Mouse (Mus musculus): ENCODE data around the gene Eya4. TPM values are rescaled to one million over a fixed set of nuclear protein-coding genes. Genes with fewer than 3 reads are reported as not detected.

Gene Eya4
- polyA plus RNA-seq, 1 experiment from 2014 or later = 7.8 TPM

GRCm38 (mm10) chr10:23150401-23150800 lies 200.2 kb downstream of the Eya4 start:
- 91% methylated on average over 3 of the region's 3 CpGs for WGBS
- ATAC-seq (ENCODE audit: insufficient number of reproducible peaks, low FRiP score, low TSS enrichment, low read depth) = no peak

GRCm38 (mm10) chr10:23144616-23145015 lies 206.0 kb downstream of the Eya4 start:
- no peak overlapping the region for H3K4me3 ChIP-seq (replicated peaks)
- H3K9me3 ChIP-seq (replicated peaks) = no peaks in the 10 kb centered on the region
- H3K27me3 ChIP-seq = no peaks in the 10 kb centered on the region
- no peak for ATAC-seq (ENCODE audit: insufficient number of reproducible peaks, low FRiP score, low TSS enrichment, low read depth)
- H3K36me3 ChIP-seq = no peaks in the 10 kb centered on the region
- no peak overlapping the region for H3K27ac ChIP-seq (replicated peaks)
- no peaks in the 10 kb centered on the region for H3K4me1 ChIP-seq
- H3K4me2 ChIP-seq (replicated peaks) = no peak overlapping the region
- no peak overlapping the region for H3K9ac ChIP-seq
- WGBS = 38% methylated on average over 2 of the region's 2 CpGs

More at GRCm38 (mm10) chr10:23150401-23150800, 200.2 kb downstream of the Eya4 start:
- H3K9ac ChIP-seq = no peak overlapping the region
- H3K36me3 ChIP-seq = no peaks in the 10 kb centered on the region
- no peak overlapping the region for H3K4me3 ChIP-seq (replicated peaks)
- H3K27me3 ChIP-seq = no peaks in the 10 kb centered on the region
- no peak overlapping the region for H3K27ac ChIP-seq (replicated peaks)
- no peak overlapping the region for H3K4me2 ChIP-seq (replicated peaks)
- no peaks in the 10 kb centered on the region for H3K4me1 ChIP-seq
- no peaks in the 10 kb centered on the region for H3K9me3 ChIP-seq (replicated peaks)

GRCm38 (mm10) chr10:23127947-23128346 lies 222.6 kb downstream of the Eya4 start:
- Histone ChIP-seq H3K4me3 (replicated peaks) (no peak overlapping the region), H3K4me1 (no peaks in the 10 kb centered on the region), H3K9me3 (replicated peaks) (no peaks in the 10 kb centered on the region), H3K27me3 (no peaks in the 10 kb centered on the region), H3K36me3 (no peaks in the 10 kb centered on the region), H3K27ac (replicated peaks) (no peak overlapping the region), H3K4me2 (replicated peaks) (no peak overlapping the region), H3K9ac (no peak overlapping the region)
- ATAC-seq (ENCODE audit: insufficient number of reproducible peaks, low FRiP score, low TSS enrichment, low read depth) = no peak
- 70% methylated on average over 1 of the region's 1 CpGs for WGBS

- H3K9ac ChIP-seq = no peak overlapping the region
- H3K27ac ChIP-seq (replicated peaks) = no peak overlapping the region
- no peak overlapping the region for H3K4me2 ChIP-seq (replicated peaks)
- H3K9me3 ChIP-seq (replicated peaks) = no peaks in the 10 kb centered on the region
- H3K36me3 ChIP-seq = no peaks in the 10 kb centered on the region
- ATAC-seq (ENCODE audit: insufficient number of reproducible peaks, low FRiP score, low TSS enrichment, low read depth) = no peak
- no peak overlapping the region for H3K4me3 ChIP-seq (replicated peaks)
- 54% methylated on average over 1 of the region's 1 CpGs for WGBS
- no peaks in the 10 kb centered on the region for H3K4me1 ChIP-seq
- H3K27me3 ChIP-seq = no peaks in the 10 kb centered on the region
These were observed 223.4 kb downstream of the Eya4 start for GRCm38 (mm10) chr10:23127151-23127550.

GRCm38 (mm10) chr10:23126529-23126928 lies 224.1 kb downstream of the Eya4 start:
- ATAC-seq (ENCODE audit: insufficient number of reproducible peaks, low FRiP score, low TSS enrichment, low read depth) = no peak
- H3K4me1 ChIP-seq = no peaks in the 10 kb centered on the region
- H3K9ac ChIP-seq = no peak overlapping the region
- no peaks in the 10 kb centered on the region for H3K36me3 ChIP-seq
- H3K27me3 ChIP-seq = no peaks in the 10 kb centered on the region
- no peaks in the 10 kb centered on the region for H3K9me3 ChIP-seq (replicated peaks)
- no peak overlapping the region for H3K4me3 ChIP-seq (replicated peaks)
- 50% methylated on average over 5 of the region's 5 CpGs for WGBS
- H3K27ac ChIP-seq (replicated peaks) = no peak overlapping the region
- H3K4me2 ChIP-seq (replicated peaks) = no peak overlapping the region

GRCm38 (mm10) chr10:23120437-23120836 lies 230.1 kb downstream of the Eya4 start:
- no peaks in the 10 kb centered on the region for H3K36me3 ChIP-seq
- no peak overlapping the region for H3K9ac ChIP-seq
- H3K27ac ChIP-seq (replicated peaks) = no peak overlapping the region
- no peak overlapping the region for H3K4me2 ChIP-seq (replicated peaks)
- no peaks in the 10 kb centered on the region for H3K27me3 ChIP-seq
- H3K4me3 ChIP-seq (replicated peaks) = no peak overlapping the region
- no peaks in the 10 kb centered on the region for H3K9me3 ChIP-seq (replicated peaks)
- ATAC-seq (ENCODE audit: insufficient number of reproducible peaks, low FRiP score, low TSS enrichment, low read depth) = no peak
- H3K4me1 ChIP-seq = no peaks in the 10 kb centered on the region
- 32% methylated on average over 2 of the region's 2 CpGs for WGBS

- ATAC-seq (ENCODE audit: insufficient number of reproducible peaks, low FRiP score, low TSS enrichment, low read depth) = no peak
- no peak overlapping the region for H3K9ac ChIP-seq
These were observed 233.7 kb downstream of the Eya4 start for GRCm38 (mm10) chr10:23116786-23117410.

GRCm38 (mm10) chr10:23116063-23116462 lies 234.5 kb downstream of the Eya4 start:
- Histone ChIP-seq H3K4me3 (replicated peaks) (no peak overlapping the region), H3K9me3 (replicated peaks) (no peaks in the 10 kb centered on the region), H3K36me3 (no peaks in the 10 kb centered on the region), H3K4me2 (replicated peaks) (no peak overlapping the region), H3K27ac (replicated peaks) (no peak overlapping the region), H3K9ac (no peak overlapping the region), H3K4me1 (no peaks in the 10 kb centered on the region), H3K27me3 (no peaks in the 10 kb centered on the region)
- ATAC-seq (ENCODE audit: insufficient number of reproducible peaks, low FRiP score, low TSS enrichment, low read depth) = no peak
- 85% methylated on average over 8 of the region's 8 CpGs for WGBS

More at GRCm38 (mm10) chr10:23116786-23117410, 233.7 kb downstream of the Eya4 start:
- H3K4me2 ChIP-seq (replicated peaks) = no peak overlapping the region
- no peak overlapping the region for H3K4me3 ChIP-seq (replicated peaks)
- WGBS = 40% methylated on average over 10 of the region's 10 CpGs
- H3K27ac ChIP-seq (replicated peaks) = no peak overlapping the region
- H3K36me3 ChIP-seq = no peaks in the 10 kb centered on the region
- H3K9me3 ChIP-seq (replicated peaks) = no peaks in the 10 kb centered on the region
- no peaks in the 10 kb centered on the region for H3K4me1 ChIP-seq
- H3K27me3 ChIP-seq = no peaks in the 10 kb centered on the region

- no peaks in the 10 kb centered on the region for H3K27me3 ChIP-seq
- H3K9ac ChIP-seq = no peak overlapping the region
- H3K4me1 ChIP-seq = no peaks in the 10 kb centered on the region
- no peaks in the 10 kb centered on the region for H3K36me3 ChIP-seq
- WGBS = 68% methylated on average over 3 of the region's 3 CpGs
- no peaks in the 10 kb centered on the region for H3K9me3 ChIP-seq (replicated peaks)
- no peak overlapping the region for H3K27ac ChIP-seq (replicated peaks)
- no peak for ATAC-seq (ENCODE audit: insufficient number of reproducible peaks, low FRiP score, low TSS enrichment, low read depth)
- H3K4me3 ChIP-seq (replicated peaks) = no peak overlapping the region
- no peak overlapping the region for H3K4me2 ChIP-seq (replicated peaks)
These were observed 235.3 kb downstream of the Eya4 start for GRCm38 (mm10) chr10:23115321-23115720.

GRCm38 (mm10) chr10:23108122-23108521 lies 242.5 kb downstream of the Eya4 start:
- WGBS = 79% methylated on average over 4 of the region's 4 CpGs
- Histone ChIP-seq H3K4me3 (replicated peaks) (no peak overlapping the region), H3K36me3 (peaks cover 4% of the 10 kb centered on the region; the same call in 1 of the 2 replicates), H3K27me3 (no peaks in the 10 kb centered on the region), H3K4me2 (replicated peaks) (no peak overlapping the region), H3K9ac (no peak overlapping the region), H3K9me3 (replicated peaks) (no peaks in the 10 kb centered on the region), H3K4me1 (no peaks in the 10 kb centered on the region), H3K27ac (replicated peaks) (no peak overlapping the region)
- ATAC-seq (ENCODE audit: insufficient number of reproducible peaks, low FRiP score, low TSS enrichment, low read depth) = no peak

GRCm38 (mm10) chr10:23092517-23092916 lies 258.1 kb downstream of the Eya4 start:
- Histone ChIP-seq H3K4me3 (replicated peaks) (no peak overlapping the region), H3K9ac (no peak overlapping the region), H3K4me2 (replicated peaks) (no peak overlapping the region), H3K36me3 (no peaks in the 10 kb centered on the region), H3K4me1 (peaks cover 9% of the 10 kb centered on the region), H3K9me3 (replicated peaks) (no peaks in the 10 kb centered on the region), H3K27ac (replicated peaks) (peak overlapping the region; percentile 63; the same call in 1 of the 2 replicates), H3K27me3 (no peaks in the 10 kb centered on the region)
- no peak for ATAC-seq (ENCODE audit: insufficient number of reproducible peaks, low FRiP score, low TSS enrichment, low read depth)
- 58% methylated on average over 7 of the region's 7 CpGs for WGBS

GRCm38 (mm10) chr10:23091552-23091951 lies 259.0 kb downstream of the Eya4 start:
- WGBS = 60% methylated on average over 3 of the region's 3 CpGs
- Histone ChIP-seq H3K9ac (no peak overlapping the region), H3K4me1 (peaks cover 9% of the 10 kb centered on the region), H3K4me3 (replicated peaks) (no peak overlapping the region), H3K27ac (replicated peaks) (no peak overlapping the region), H3K4me2 (replicated peaks) (no peak overlapping the region), H3K36me3 (no peaks in the 10 kb centered on the region), H3K27me3 (no peaks in the 10 kb centered on the region), H3K9me3 (replicated peaks) (no peaks in the 10 kb centered on the region)
- ATAC-seq (ENCODE audit: insufficient number of reproducible peaks, low FRiP score, low TSS enrichment, low read depth) = 0 out of 2 replicates have a peak, but pooled peaks have one; percentile 34
